Mouse (Mus musculus) lung, postnatal 25 days (tissue): ENCODE results near the gene Prlr.

Source experiments
- DNase-seq: peaks from one replicate; pipeline ENCODE4 v3.0.0; 2022; ENCODE audit warnings: low spot score

Gene Prlr

GRCm38 (mm10) chr15:10235977-10236376, 58.9 kb downstream of the Prlr start:
- DNase-seq, result no peak

GRCm38 (mm10) chr15:10236812-10237211, 59.8 kb downstream of the Prlr start:
- no peak for DNase-seq

- no peak for DNase-seq
Measured at GRCm38 (mm10) chr15:10238454-10238853, 61.4 kb downstream of the Prlr start.

- no peak for DNase-seq
Measured at GRCm38 (mm10) chr15:10240228-10240795, 63.3 kb downstream of the Prlr start.

GRCm38 (mm10) chr15:10242250-10242649, 65.2 kb downstream of the Prlr start:
- DNase-seq, result no peak

GRCm38 (mm10) chr15:10249285-10249684, 72.2 kb downstream of the Prlr start:
- no peak for DNase-seq

GRCm38 (mm10) chr15:10250784-10251183, 73.7 kb downstream of the Prlr start:
- no peak for DNase-seq

- DNase-seq, result no peak
Measured at GRCm38 (mm10) chr15:10252526-10252925, 75.5 kb downstream of the Prlr start.

GRCm38 (mm10) chr15:10262219-10262618, 85.2 kb downstream of the Prlr start:
- DNase-seq, result no peak

GRCm38 (mm10) chr15:10262641-10263040, 85.6 kb downstream of the Prlr start:
- no peak for DNase-seq

- DNase-seq, result no peak
Measured at GRCm38 (mm10) chr15:10263420-10263819, 86.4 kb downstream of the Prlr start.

GRCm38 (mm10) chr15:10264885-10265284, 87.8 kb downstream of the Prlr start:
- no peak for DNase-seq

GRCm38 (mm10) chr15:10267251-10267650, 90.2 kb downstream of the Prlr start:
- no peak for DNase-seq

GRCm38 (mm10) chr15:10276386-10276785, 99.3 kb downstream of the Prlr start:
- no peak for DNase-seq

- DNase-seq, result no peak
Measured at GRCm38 (mm10) chr15:10277461-10277860, 100.4 kb downstream of the Prlr start.

- peak; percentile 54 for DNase-seq
Measured at GRCm38 (mm10) chr15:10281546-10281945, 104.5 kb downstream of the Prlr start.

GRCm38 (mm10) chr15:10283661-10284060, 106.6 kb downstream of the Prlr start:
- DNase-seq, result no peak

GRCm38 (mm10) chr15:10296570-10296969, 119.5 kb downstream of the Prlr start:
- no peak for DNase-seq

GRCm38 (mm10) chr15:10298058-10298457, 121.0 kb downstream of the Prlr start:
- DNase-seq, result no peak

GRCm38 (mm10) chr15:10299467-10299866, 122.4 kb downstream of the Prlr start:
- no peak for DNase-seq

GRCm38 (mm10) chr15:10306461-10306860, 129.4 kb downstream of the Prlr start:
- no peak for DNase-seq

GRCm38 (mm10) chr15:10311826-10312225, 134.8 kb downstream of the Prlr start:
- DNase-seq, result no peak

GRCm38 (mm10) chr15:10313522-10314455, 136.8 kb downstream of the Prlr start:
- DNase-seq, result peak; percentile 39
